Comparison of ENCODE assay signal across 27 mouse cellular contexts in genomic region chr9:108815557-108815956, GRCm38 (mm10). TPM values are rescaled to one million over a fixed set of nuclear protein-coding genes. Genes with fewer than 3 reads are reported as not detected.
"Had no signal": no experiment of that assay in that cellular context is flagged by ENCODE, and none has a peak within 500 bp of the region (broad histone marks: within the 10 kb centered on the region; RNA-seq: fewer than 3 reads in every experiment).

No protein-coding gene starts in this region.

- H3K27ac ChIP-seq: heart, embryonic 10.5 days; hindbrain, embryonic 13.5 days; hindbrain, embryonic 15.5 days; hindbrain, postnatal 0 days; kidney, embryonic 15.5 days; kidney, postnatal 0 days; limb, embryonic 13.5 days; limb, embryonic 15.5 days; liver, embryonic 12.5 days; liver, embryonic 14.5 days had no signal

- H3K4me3 ChIP-seq: heart, embryonic 10.5 days; heart, embryonic 12.5 days; hindbrain, embryonic 13.5 days; hindbrain, embryonic 15.5 days; kidney, embryonic 15.5 days; limb, embryonic 13.5 days; limb, embryonic 15.5 days; liver, embryonic 12.5 days had no signal

- ATAC-seq: hindbrain, postnatal 0 days; intestine, embryonic 16.5 days; liver, embryonic 12.5 days had no signal

- H3K4me1 ChIP-seq: hindbrain, embryonic 13.5 days; hindbrain, embryonic 15.5 days; kidney, embryonic 15.5 days; limb, embryonic 13.5 days; limb, embryonic 15.5 days; liver, embryonic 12.5 days had no signal

- DNase-seq: gastrocnemius, postnatal 14 days; gastrocnemius, postnatal 36 days; heart, adult 18-20 months; heart, postnatal 10 days; heart, postnatal 36 days; kidney, adult 11 months; kidney, adult 2 months; kidney, adult 9 months; kidney, postnatal 14 days; kidney, postnatal 36 days; layer of hippocampus, adult 9-11 months; layer of hippocampus, postnatal 36 days; left cerebral cortex, postnatal 4 days had no signal

- H3K9me3 ChIP-seq: heart, embryonic 10.5 days; heart, embryonic 12.5 days; hindbrain, embryonic 13.5 days; hindbrain, embryonic 15.5 days; kidney, embryonic 15.5 days; limb, embryonic 13.5 days; limb, embryonic 15.5 days; liver, embryonic 12.5 days had no signal

- H3K4me2 ChIP-seq: heart, embryonic 12.5 days; hindbrain, embryonic 13.5 days; hindbrain, embryonic 15.5 days; kidney, embryonic 15.5 days; limb, embryonic 13.5 days; limb, embryonic 15.5 days; liver, embryonic 12.5 days had no signal

- H3K27me3 ChIP-seq: hindbrain, embryonic 13.5 days; hindbrain, embryonic 15.5 days; kidney, embryonic 15.5 days; limb, embryonic 13.5 days had no signal

- H3K9ac ChIP-seq: heart, embryonic 12.5 days; hindbrain, embryonic 13.5 days; hindbrain, embryonic 15.5 days; kidney, embryonic 15.5 days; limb, embryonic 13.5 days; limb, embryonic 15.5 days; liver, embryonic 12.5 days; liver, embryonic 14.5 days had no signal

RNA-seq across cellular contexts. Expression of gene Celsr3, which starts 10.6 kb away (rescaled TPM):
- total RNA-seq: gastrocnemius, postnatal 36 days; hematopoietic stem cell, adult 5-6 weeks; liver, adult 2 months had no signal
- polyA plus RNA-seq: liver, adult 2 months had no signal
